Mouse (Mus musculus): Measurements from ENCODE around the gene Tmem170b. TPM values are rescaled to one million over a fixed set of nuclear protein-coding genes. Genes with fewer than 3 reads are reported as not detected.

The Tmem170b gene
- 11.1 and 12.0 TPM in 2 replicates for polyA plus RNA-seq (2012; rRNA removed)

DNA sequence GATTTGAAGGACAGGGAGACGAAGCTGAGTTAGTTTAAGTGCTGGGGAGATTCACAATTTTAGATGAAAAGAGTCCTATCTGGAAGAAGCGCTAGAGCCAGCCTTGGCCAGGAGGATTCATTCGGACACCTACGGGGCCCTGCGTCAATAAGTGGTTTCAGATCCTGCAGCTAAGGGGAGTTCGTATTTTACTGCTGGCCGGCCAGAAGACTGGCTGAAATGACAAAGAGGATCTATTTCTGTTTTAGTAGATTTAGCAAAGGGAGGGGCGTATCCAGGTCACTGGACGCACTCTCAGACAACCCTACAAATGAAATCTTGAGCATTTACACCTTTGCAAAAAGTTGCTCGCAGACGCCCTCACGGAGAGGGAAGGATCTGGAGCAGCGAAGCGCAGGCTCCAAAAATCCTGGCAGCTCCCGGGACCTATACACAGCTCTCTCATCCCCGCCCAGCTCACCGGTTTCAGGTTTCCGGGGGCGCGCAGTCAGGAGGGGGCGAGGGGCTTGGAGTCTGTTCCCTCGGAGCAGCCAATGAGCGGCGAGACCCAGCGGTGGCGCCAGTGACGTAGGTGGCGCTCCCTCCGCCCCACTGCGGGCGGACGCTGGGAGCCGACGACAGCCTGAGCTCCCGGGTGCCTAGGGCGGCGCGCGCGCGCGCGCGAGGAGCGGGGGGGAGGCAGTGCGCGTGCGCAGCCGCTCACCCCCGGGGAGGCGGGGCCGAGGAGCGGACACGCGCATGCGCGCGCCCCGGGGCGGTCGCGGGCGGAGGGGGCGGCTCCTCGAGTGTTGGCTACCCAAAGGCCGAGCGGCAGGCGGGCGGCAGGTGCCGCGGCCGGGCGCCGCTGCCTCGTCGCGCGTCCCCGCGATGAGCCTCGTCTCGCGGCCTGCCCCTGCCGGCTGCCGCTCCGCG, at the start of gene Tmem170b:
Gene Tmem170b, plus strand, starts transcription at position 809 of the 912 bp plus-strand sequence.

Other genes with a start within 250 kb of the Tmem170b start
- gene Nedd9, start 118.5 kb upstream of the Tmem170b start, polyA plus RNA-seq (2012; rRNA removed): 14.3 and 15.2 TPM in 2 replicates
- gene Adtrp, start 241.8 kb downstream of the Tmem170b start, polyA plus RNA-seq (2012; rRNA removed): 0.31 and 0.94 TPM in 2 replicates